In genomic region chr3:96570643-96571042, GRCm38 (mm10) we compare ENCODE assay signal across 14 mouse cellular contexts. TPM values are rescaled to one million over a fixed set of nuclear protein-coding genes. Genes with fewer than 3 reads are reported as not detected.
A peak's percentile ranks its signal among the peaks of the same experiment; 100 is the strongest.
DNase-seq lines count a peak whose midpoint lies in the region; ATAC-seq and TF ChIP-seq lines count a peak whose summit lies in the region.
"Had no signal": no experiment of that assay in that cellular context is flagged by ENCODE, and none has a peak within 500 bp of the region (broad histone marks: within the 10 kb centered on the region; RNA-seq: fewer than 3 reads in every experiment).

No protein-coding gene starts in this region.

- peak overlapping the region; percentile 83; the same call in 1 of the 2 replicates for H3K9ac ChIP-seq in ES-E14 (ENCODE audit: insufficient read depth, low read depth, low read length, poor library complexity, severe bottlenecking)
- H3K9ac ChIP-seq in liver, embryonic 11.5 days (ENCODE audit: low read depth, low read length) = no peak overlapping the region
- no peak overlapping the region for H3K9ac ChIP-seq in neural tube, embryonic 15.5 days (replicated peaks)

- no peak overlapping the region for H3K4me2 ChIP-seq in liver, embryonic 11.5 days
- H3K4me2 ChIP-seq in neural tube, embryonic 15.5 days = no peak overlapping the region

- H3K27me3 ChIP-seq in liver, embryonic 11.5 days (replicated peaks; ENCODE audit: control insufficient read depth, insufficient read depth, low read length) = no peaks in the 10 kb centered on the region
- no peaks in the 10 kb centered on the region for H3K27me3 ChIP-seq in neural tube, embryonic 15.5 days (replicated peaks)

- H3K9me3 ChIP-seq in ES-E14 (ENCODE audit: control insufficient read depth, insufficient read depth, low read depth, low read length) = no peaks in the 10 kb centered on the region
- H3K9me3 ChIP-seq in liver, embryonic 11.5 days (ENCODE audit: control insufficient read depth, low read length) = no peaks in the 10 kb centered on the region
- H3K9me3 ChIP-seq in neural tube, embryonic 15.5 days (replicated peaks) = no peaks in the 10 kb centered on the region
- H3K9me3 ChIP-seq: G1E; hindbrain, embryonic 10.5 days had no signal

- peak overlapping the region; percentile 72 for H3K27ac ChIP-seq in ES-E14 (ENCODE audit: insufficient read depth, low read depth, low read length, poor library complexity, severe bottlenecking)
- H3K27ac ChIP-seq in liver, embryonic 11.5 days (ENCODE audit: low read depth, low read length) = peak overlapping the region; percentile 34; the same call in 1 of the 2 replicates
- no peak overlapping the region for H3K27ac ChIP-seq in neural tube, embryonic 15.5 days (replicated peaks)
- H3K27ac ChIP-seq: hindbrain, embryonic 10.5 days had no signal

- peaks cover 9 to 39% of the 10 kb centered on the region in 2 experiments for H3K4me1 ChIP-seq in ES-E14 (ENCODE audit: control insufficient read depth in 2 of 2, insufficient read depth in 2 of 2, low read length in 2 of 2, poor library complexity in 1 of 2)
- H3K4me1 ChIP-seq in liver, embryonic 11.5 days (replicated peaks; ENCODE audit: control insufficient read depth, insufficient read depth, low read length) = peaks cover 22% of the 10 kb centered on the region
- H3K4me1 ChIP-seq in neural tube, embryonic 15.5 days = 0 out of 2 replicates have a peak, but pooled peaks cover under 1% of the 10 kb centered on the region

- H3K36me3 ChIP-seq in ES-E14 (ENCODE audit: control insufficient read depth, insufficient read depth, low read length, poor library complexity, severe bottlenecking) = no peaks in the 10 kb centered on the region
- no peaks in the 10 kb centered on the region for H3K36me3 ChIP-seq in liver, embryonic 11.5 days (ENCODE audit: control insufficient read depth, insufficient read depth, low read length)
- H3K36me3 ChIP-seq in neural tube, embryonic 15.5 days = no peaks in the 10 kb centered on the region
- H3K36me3 ChIP-seq: G1E; hindbrain, embryonic 10.5 days had no signal

- 58% methylated on average over 7 of the region's 7 CpGs for WGBS in liver, embryonic 11.5 days
- 75% methylated on average over 7 of the region's 7 CpGs for WGBS in neural tube, embryonic 15.5 days

- no peak for ATAC-seq in liver, embryonic 11.5 days (replicated peaks; ENCODE audit: low FRiP score)
- ATAC-seq in erythroblast, adult 5-6 weeks (replicated peaks; ENCODE audit: low FRiP score, poor library complexity, severe bottlenecking) = no peak
- no peak for ATAC-seq in neural tube, embryonic 15.5 days (ENCODE audit: low FRiP score)

- peak; percentile 42 for DNase-seq in kidney, adult 9 months
- no peak for DNase-seq in kidney, adult 8-10 months
- peak; percentile 50 for DNase-seq in CD4-positive, CD25-positive, alpha-beta regulatory T cell, adult 2 months (ENCODE audit: low read depth, low spot score)
- DNase-seq in ES-E14 (ENCODE audit: low read depth, low spot score) = no peak
- DNase-seq in liver, embryonic 11.5 days (ENCODE audit: low spot score) = no peak
- DNase-seq in layer of hippocampus, postnatal 25 days (ENCODE audit: extremely low spot score in 1 of 2, low spot score in 1 of 2) = no peak

- H3K4me3 ChIP-seq in ES-E14 (ENCODE audit: insufficient read depth in 1 of 2, low read depth in 1 of 2, low read length in 2 of 2, poor library complexity in 1 of 2, severe bottlenecking in 1 of 2) = peak overlapping the region; percentile 56 to 68; a peak in 3 of 4 replicates
- no peak overlapping the region for H3K4me3 ChIP-seq in liver, embryonic 11.5 days (ENCODE audit: low read depth, low read length)
- no peak overlapping the region for H3K4me3 ChIP-seq in neural tube, embryonic 15.5 days (replicated peaks)
- H3K4me3 ChIP-seq: hindbrain, embryonic 10.5 days; myocyte had no signal

- in situ Hi-C loops in ES-E14 (cut with MboI; ENCODE audit: low sequenced_read_pairs in 2 of 2, unreplicated experiment in 2 of 2) = no loop called here

TF ChIP-seq in ES-E14, 5 proteins besides CTCF, POLR2A, EP300 and RAD21:
- TF ChIP-seq MAFK (IDR thresholded peaks at IDR 0.05; ENCODE audit: insufficient read depth, low read depth, low read length) = 0 out of 2 replicates have a peak, but pooled peaks have one; percentile 32
- no peak for TF ChIP-seq ZNF384 (IDR thresholded peaks at IDR 0.05; ENCODE audit: low read depth, low read length)
- TF ChIP-seq HCFC1 (IDR thresholded peaks at IDR 0.05; ENCODE audit: borderline replicate concordance, insufficient read depth, low read length) = no peak
- TF ChIP-seq CHD2 (IDR thresholded peaks at IDR 0.05; ENCODE audit: low read depth, low read length) = no peak
TF ChIP-seq in ES-E14: peak in this region for 1.

RNA-seq across cellular contexts. Expression of gene Gm16253, which starts 6.1 kb away (rescaled TPM):
- 1.8 and 2.0 TPM in 2 replicates for total RNA-seq in ES-E14 (2012; rRNA removed)
- 0.49 and 1.0 TPM in 2 replicates for polyA plus RNA-seq in liver, embryonic 11.5 days (2014; fragmentation: Nextera tagmentation; extraction: Ambion mirVana)
- total RNA-seq in layer of hippocampus, postnatal 25 days (2021) = not detected
- not detected in 2 replicates for total RNA-seq in erythroblast, adult 5-6 weeks (2015; ENCODE audit: low replicate concordance)
- not detected in 2 replicates for total RNA-seq in erythroblast, adult 5-6 weeks (2017; ENCODE audit: low replicate concordance)
- 1.8 TPM in 2 replicates for polyA plus RNA-seq in neural tube, embryonic 15.5 days (2015; fragmentation: Nextera tagmentation; extraction: Ambion mirVana)
- total RNA-seq: G1E; megakaryocyte-erythroid progenitor cell, adult 5-6 weeks had no signal
- polyA plus RNA-seq: G1E; large intestine, adult 2 months; urinary bladder, adult 2 months had no signal

RNA-seq across cellular contexts. Expression of gene Txnip, which starts 12.9 kb away (rescaled TPM):
- 128 and 161 TPM in 2 replicates for total RNA-seq in ES-E14 (2012; rRNA removed)
- polyA plus RNA-seq in liver, embryonic 11.5 days (2014; fragmentation: Nextera tagmentation; extraction: Ambion mirVana) = 41.1 and 44.0 TPM in 2 replicates
- 10 to 100 TPM; 20.7 to 25.0 TPM for total RNA-seq in layer of hippocampus, postnatal 25 days (2021)
- total RNA-seq in erythroblast, adult 5-6 weeks (2015; ENCODE audit: low replicate concordance) = 125 and 174 TPM in 2 replicates
- total RNA-seq in erythroblast, adult 5-6 weeks (2017; ENCODE audit: low replicate concordance) = 113 and 122 TPM in 2 replicates
- 52.5 and 72.5 TPM in 2 replicates for polyA plus RNA-seq in neural tube, embryonic 15.5 days (2015; fragmentation: Nextera tagmentation; extraction: Ambion mirVana)

RNA-seq across cellular contexts. Expression of gene Polr3gl, which starts 23.3 kb away (rescaled TPM):
- total RNA-seq in ES-E14 (2012; rRNA removed) = 5.7 and 8.1 TPM in 2 replicates
- polyA plus RNA-seq in liver, embryonic 11.5 days (2014; fragmentation: Nextera tagmentation; extraction: Ambion mirVana) = 18.6 and 21.5 TPM in 2 replicates
- total RNA-seq in layer of hippocampus, postnatal 25 days (2021) = 10 to 100 TPM; 23.8 to 29.7 TPM
- 7.3 and 17.7 TPM in 2 replicates for total RNA-seq in erythroblast, adult 5-6 weeks (2015; ENCODE audit: low replicate concordance)
- total RNA-seq in erythroblast, adult 5-6 weeks (2017; ENCODE audit: low replicate concordance) = 3.9 and 16.5 TPM in 2 replicates
- 35.2 and 35.8 TPM in 2 replicates for polyA plus RNA-seq in neural tube, embryonic 15.5 days (2015; fragmentation: Nextera tagmentation; extraction: Ambion mirVana)

RNA-seq across cellular contexts. Expression of gene Ankrd34a, which starts 25.8 kb away (rescaled TPM):
- 0.67 and 1.1 TPM in 2 replicates for total RNA-seq in ES-E14 (2012; rRNA removed)
- 0.71 and 1.1 TPM in 2 replicates for polyA plus RNA-seq in liver, embryonic 11.5 days (2014; fragmentation: Nextera tagmentation; extraction: Ambion mirVana)
- 10 to 100 TPM; 50.9 to 62.3 TPM for total RNA-seq in layer of hippocampus, postnatal 25 days (2021)
- total RNA-seq in erythroblast, adult 5-6 weeks (2015; ENCODE audit: low replicate concordance) = not detected in 2 replicates
- total RNA-seq in erythroblast, adult 5-6 weeks (2017; ENCODE audit: low replicate concordance) = not detected in 2 replicates
- 18.6 and 21.0 TPM in 2 replicates for polyA plus RNA-seq in neural tube, embryonic 15.5 days (2015; fragmentation: Nextera tagmentation; extraction: Ambion mirVana)
- total RNA-seq: megakaryocyte-erythroid progenitor cell, adult 5-6 weeks had no signal

RNA-seq across cellular contexts. Expression of gene Lix1l, which starts 30.3 kb away (rescaled TPM):
- total RNA-seq in ES-E14 (2012; rRNA removed) = 2.6 and 4.6 TPM in 2 replicates
- 2.6 and 3.1 TPM in 2 replicates for polyA plus RNA-seq in liver, embryonic 11.5 days (2014; fragmentation: Nextera tagmentation; extraction: Ambion mirVana)
- 10 to 100 TPM; 29.2 to 29.4 TPM for total RNA-seq in layer of hippocampus, postnatal 25 days (2021)
- total RNA-seq in erythroblast, adult 5-6 weeks (2015; ENCODE audit: low replicate concordance) = not detected in 2 replicates
- not detected in 2 replicates for total RNA-seq in erythroblast, adult 5-6 weeks (2017; ENCODE audit: low replicate concordance)
- 5.6 and 6.3 TPM in 2 replicates for polyA plus RNA-seq in neural tube, embryonic 15.5 days (2015; fragmentation: Nextera tagmentation; extraction: Ambion mirVana)

Comparison
In these comparisons a context has a peak if more than half of its experiments do, and no peak if none do; other contexts are left out.
1. DNase-seq: peak in kidney, adult 9 months (single experiment) and CD4-positive, CD25-positive, alpha-beta regulatory T cell, adult 2 months (single experiment); none in kidney, adult 8-10 months (0 of 2), ES-E14 (single experiment), liver, embryonic 11.5 days (single experiment) and layer of hippocampus, postnatal 25 days (0 of 2).
2. H3K4me3 ChIP-seq: peak in ES-E14 (2 of 2); none in liver, embryonic 11.5 days (single experiment) and neural tube, embryonic 15.5 days (single experiment).